Mouse (Mus musculus): Measurements from ENCODE around the gene Mob3b.
A peak's percentile ranks its signal among the peaks of the same experiment; 100 is the strongest.

Mob3b gene

GRCm38 (mm10) chr4:35006541-35007260, 150.6 kb downstream of the Mob3b start:
- no peak for DNase-seq (ENCODE audit: extremely low read depth, low read depth, low spot score)

- DNase-seq (ENCODE audit: extremely low read depth, low read depth, low spot score) = no peak
These were observed 151.2 kb downstream of the Mob3b start for GRCm38 (mm10) chr4:35006056-35006455.

DNA sequence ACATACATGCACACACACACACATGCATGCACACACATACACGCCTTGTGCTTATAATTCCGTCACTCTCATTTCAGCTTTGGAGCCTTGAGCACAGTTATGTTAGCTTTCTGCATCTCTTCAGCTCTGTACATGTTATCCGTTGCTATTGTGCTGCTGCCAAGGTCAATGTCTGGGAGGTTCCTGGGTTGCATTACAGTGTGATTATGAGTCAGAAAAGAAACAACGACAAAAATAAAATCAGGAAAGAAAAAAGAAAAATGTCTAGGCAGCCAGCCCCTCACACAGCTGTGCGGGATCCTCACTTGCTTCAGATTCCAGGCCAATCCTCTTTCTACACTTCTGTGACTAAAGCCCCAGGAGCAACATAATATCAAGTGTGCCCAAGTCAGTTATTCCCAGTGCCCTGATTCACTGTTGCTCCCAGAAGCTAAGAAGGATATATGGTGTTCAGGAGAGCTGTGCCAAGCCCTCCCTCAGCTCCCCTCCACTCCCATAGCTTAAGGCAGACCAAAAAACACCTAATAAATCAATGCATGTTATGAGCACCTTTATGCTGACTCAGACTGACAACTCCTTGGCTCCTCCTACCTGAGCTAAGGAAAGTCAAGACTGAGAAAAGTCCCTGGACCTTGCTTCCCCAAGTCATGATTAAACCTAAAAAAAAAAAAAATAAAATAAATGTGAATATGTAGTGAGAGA, 152.1 kb downstream of the Mob3b start:
- DNase-seq (ENCODE audit: extremely low read depth, low read depth, low spot score) = no peak

GRCm38 (mm10) chr4:35004473-35004872, 152.8 kb downstream of the Mob3b start:
- DNase-seq (ENCODE audit: extremely low read depth, low read depth, low spot score) = no peak

GRCm38 (mm10) chr4:35003550-35004326, 153.5 kb downstream of the Mob3b start:
- no peak for DNase-seq (ENCODE audit: extremely low read depth, low read depth, low spot score)

DNA sequence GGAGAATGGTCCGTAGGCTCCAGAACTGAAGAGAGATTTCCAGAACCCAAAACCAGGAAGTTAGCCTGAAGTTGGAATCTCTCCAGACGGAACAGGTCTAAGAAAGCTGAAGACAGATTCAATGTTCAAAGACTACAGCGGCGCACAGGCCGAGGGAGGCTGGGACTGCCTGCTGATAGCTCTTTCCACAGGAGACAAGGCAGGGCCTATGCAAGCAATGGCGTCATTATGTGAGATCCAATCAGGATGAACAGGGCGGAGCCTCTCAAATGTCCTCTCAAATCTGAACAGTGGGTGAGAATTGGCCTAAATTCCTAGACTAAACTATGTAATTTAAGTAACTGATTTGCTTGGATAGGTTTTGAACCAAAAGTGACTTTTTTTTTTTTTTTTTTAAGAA, 160.7 kb downstream of the Mob3b start:
- no peak for DNase-seq (ENCODE audit: extremely low read depth, low read depth, low spot score)

- DNase-seq (ENCODE audit: extremely low read depth, low read depth, low spot score) = no peak
These were observed 163.7 kb downstream of the Mob3b start for GRCm38 (mm10) chr4:34993639-34993975.

DNA sequence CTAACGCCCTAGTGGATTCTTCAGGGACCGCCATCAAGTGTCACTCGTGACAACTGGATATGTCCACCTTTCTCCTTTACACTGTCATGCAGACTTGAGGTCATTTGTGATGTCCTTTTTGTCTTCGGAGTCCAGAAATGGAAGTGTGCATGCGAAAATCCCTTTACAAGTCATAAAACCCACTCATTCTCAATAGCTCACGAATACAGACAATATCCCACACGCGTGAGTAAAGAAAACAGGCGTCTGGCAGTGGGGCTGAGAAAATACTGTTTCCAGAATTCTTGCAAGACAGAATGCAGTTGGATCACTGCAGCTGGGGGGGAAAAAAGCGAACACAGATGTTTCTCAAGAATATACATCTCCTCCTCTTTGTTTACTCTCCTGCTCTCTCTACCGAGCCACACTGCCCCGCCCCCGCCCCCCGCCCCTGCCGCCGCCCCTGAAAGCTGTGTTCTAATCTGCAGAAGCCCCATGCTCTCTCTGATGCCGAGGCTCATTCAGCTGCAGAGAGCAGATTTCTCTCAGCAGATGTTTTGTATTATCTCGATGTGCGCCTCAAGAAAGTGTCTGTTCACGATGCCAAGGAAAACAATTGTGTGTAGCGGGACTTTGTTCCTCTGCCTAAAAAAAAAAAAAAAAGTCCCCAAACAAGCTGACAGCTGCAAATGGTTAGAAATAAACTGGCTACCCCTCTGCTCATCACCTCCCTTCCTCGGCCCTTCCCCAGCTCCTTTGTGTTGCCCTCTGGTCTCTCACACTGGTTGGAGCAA, 164.2 kb downstream of the Mob3b start:
- no peak for DNase-seq (ENCODE audit: extremely low read depth, low read depth, low spot score)

DNA sequence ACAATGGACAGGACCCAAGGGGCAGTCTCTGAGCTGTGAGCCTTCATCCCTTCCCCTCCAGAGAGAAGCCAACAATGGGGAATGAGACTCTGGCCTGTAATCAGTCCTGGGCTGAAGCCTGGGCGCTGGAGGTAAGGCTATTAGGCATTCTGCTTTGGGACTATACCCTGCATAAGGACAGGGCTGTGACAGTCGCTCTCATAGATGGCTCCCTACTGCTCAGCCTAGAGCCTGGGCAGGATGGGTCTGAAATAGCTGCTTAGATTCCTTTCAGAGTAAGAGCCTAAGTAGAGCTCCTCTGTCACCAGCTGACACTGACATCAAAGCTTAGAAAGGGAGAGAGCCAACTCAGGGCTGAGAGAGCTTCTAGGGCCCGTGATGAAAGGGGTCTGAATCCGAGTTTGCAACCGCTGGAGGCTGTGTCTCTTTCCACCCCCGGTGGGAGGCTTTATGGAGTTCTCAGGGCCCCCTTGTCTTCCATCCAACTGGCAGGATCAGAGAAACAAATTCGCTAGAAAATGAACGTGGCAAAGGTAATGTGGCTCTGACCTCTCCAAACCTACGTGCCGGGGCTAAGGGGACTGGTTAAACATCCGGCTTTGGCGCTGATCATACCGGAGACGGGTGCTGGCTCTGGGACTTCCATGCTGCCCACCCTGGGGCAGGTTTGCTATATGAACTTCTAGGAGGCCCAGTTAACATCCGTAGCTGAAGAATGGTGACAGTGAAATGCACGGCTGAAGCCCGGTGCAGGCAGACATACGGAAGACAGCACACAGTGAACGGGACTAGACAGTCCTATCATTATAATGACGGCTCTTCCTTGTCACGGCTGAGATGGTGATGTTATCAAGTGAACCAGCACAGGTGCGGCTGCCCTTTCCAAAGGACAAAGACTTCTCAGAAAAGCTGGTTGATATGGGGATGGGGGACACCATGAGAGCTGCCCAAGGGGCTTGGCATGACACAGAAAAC, 165.1 kb downstream of the Mob3b start:
- no peak for DNase-seq (ENCODE audit: extremely low read depth, low read depth, low spot score)

DNA sequence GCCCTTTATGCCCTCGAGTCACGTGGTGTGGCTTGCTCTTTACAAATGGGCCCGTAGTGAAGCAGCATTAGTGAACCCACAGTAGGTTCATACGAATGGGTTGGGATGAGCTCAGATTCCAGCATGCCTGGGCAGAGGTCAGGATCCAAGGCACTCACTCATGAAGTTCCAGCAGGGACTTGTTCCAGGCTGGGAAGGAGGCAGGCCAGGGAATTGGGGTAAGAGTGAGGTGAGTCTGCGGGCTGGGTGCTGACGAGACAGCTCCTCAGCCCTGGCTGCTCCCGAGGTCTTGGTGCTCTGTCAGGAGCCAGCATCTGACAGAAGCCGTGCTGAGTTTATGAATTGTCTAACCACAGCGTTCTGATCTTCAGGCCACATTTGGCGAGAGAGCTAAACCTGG, 166.2 kb downstream of the Mob3b start:
- DNase-seq (ENCODE audit: extremely low read depth, low read depth, low spot score) = peak; percentile 52

DNA sequence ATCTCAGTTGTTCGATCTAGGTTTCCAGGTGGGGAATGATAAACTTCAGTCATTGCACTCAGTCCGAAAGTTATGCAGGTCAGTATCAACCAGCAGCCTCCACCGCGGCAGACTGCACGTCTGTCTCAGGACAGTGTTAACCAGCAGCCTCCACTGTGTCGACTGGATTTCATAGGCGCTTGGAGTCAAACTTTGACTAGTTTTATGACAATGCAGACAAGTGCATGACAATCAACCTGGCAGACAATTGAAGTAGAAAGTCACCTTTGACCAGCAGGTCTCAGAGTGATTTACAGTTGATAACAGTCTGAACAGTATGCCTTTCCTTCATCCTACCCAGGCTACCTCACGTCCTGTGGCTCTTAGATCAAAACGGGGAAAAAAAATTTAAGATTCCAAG, 166.6 kb downstream of the Mob3b start:
- DNase-seq (ENCODE audit: extremely low read depth, low read depth, low spot score) = no peak

DNA sequence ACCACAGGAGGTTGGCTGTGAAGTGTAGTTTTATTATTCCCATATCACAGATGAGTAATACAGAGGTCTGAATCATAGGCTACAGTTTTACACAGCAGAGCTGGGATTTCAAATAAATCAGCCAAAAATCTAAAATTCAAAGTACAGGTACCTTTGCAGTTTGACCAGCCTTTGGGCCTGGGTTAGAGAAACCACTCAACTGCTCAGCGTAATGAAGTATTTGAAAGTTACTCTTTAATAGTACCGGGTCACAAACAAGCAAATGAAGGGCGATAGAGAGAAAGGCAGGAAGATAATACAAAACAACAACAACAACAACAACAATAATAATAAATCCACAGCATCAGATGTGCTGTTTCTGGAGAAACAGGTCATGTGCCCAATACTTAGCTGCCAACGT, 169.7 kb downstream of the Mob3b start:
- DNase-seq (ENCODE audit: extremely low read depth, low read depth, low spot score) = no peak

DNA sequence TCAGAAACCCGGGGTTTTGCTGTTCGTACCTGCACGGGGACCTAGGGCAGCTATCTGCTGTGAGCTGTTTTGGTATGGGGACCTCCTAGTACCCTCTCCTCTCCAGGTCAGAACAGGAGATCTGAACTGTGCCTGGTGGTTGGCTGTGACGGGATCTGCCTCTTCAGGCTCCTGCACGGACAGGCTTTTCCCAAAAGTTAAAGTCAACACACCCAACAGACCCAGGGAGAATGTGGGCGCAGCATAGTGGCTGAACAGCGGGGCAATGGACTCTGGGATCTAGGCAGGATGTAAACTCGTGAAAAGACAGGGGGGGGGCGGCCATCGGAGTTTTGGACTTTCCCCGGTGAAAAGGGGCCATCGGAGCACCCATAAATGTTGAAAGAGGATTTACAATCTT, 170.2 kb downstream of the Mob3b start:
- no peak for DNase-seq (ENCODE audit: extremely low read depth, low read depth, low spot score)

DNA sequence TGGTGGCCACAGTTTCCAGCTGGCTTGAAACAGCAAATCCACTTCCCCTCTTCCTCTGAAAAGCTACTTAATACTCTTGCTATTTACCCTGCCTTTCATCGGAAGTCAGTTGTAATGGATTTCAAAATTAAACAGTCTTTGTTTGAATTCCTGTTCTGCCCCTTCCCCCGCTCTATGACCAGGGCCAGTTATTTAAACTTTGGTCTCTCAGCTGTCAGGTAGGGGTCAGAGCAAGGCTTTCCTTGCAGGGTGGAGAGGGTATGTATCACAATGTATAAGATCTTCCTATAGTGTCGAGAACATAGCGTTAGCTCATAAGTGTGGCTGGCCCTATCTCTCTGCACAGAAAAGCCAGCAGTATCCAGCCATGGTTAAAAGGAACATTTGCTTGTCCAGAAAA, 170.6 kb downstream of the Mob3b start:
- DNase-seq (ENCODE audit: extremely low read depth, low read depth, low spot score) = no peak

- DNase-seq (ENCODE audit: extremely low read depth, low read depth, low spot score) = no peak
These were observed 172.9 kb downstream of the Mob3b start for GRCm38 (mm10) chr4:34984377-34984776.

- no peak for DNase-seq (ENCODE audit: extremely low read depth, low read depth, low spot score)
These were observed 173.8 kb downstream of the Mob3b start for GRCm38 (mm10) chr4:34983511-34983910.

DNA sequence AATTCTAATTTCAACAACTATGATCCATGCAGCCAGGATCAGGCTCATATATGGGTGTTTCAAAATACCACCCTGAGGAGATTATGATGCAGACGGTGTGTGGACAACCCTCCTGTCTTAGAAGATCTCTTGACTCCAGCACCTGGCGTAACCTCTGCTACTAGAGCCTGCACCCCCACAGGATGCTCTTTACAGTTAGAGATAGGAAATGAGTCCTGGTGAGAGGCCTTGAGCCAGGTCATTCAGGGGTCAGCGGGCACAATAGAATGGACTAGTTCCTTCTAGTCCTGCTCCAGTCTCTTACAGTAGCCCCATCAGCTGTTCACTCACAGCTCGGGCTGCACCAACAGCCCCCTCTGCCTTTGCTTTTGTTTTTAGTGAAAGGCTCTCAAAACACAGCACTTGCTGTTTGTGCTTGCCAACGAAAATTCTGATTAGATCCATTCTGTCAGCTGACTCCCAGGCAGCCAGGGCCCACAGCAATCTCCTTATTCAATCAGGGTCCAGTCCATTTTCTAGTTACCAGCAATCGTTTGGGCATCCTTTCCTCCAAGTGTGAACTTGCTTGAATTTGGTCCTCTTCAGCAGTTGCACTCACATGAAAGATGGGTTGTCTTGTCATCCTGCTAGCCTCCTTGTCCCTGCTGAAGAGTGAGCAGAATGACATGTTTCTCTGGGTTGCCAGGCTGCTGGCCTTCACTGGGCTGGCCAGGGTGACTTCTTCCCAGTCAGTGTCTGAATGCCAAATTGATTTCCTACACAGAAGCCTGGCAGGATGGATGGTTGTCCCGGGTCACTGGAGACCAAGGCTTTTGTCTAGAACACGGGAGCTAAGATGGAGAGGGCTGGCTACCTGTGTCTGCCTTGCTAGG, 175.7 kb downstream of the Mob3b start:
- DNase-seq (ENCODE audit: extremely low read depth, low read depth, low spot score) = no peak

DNA sequence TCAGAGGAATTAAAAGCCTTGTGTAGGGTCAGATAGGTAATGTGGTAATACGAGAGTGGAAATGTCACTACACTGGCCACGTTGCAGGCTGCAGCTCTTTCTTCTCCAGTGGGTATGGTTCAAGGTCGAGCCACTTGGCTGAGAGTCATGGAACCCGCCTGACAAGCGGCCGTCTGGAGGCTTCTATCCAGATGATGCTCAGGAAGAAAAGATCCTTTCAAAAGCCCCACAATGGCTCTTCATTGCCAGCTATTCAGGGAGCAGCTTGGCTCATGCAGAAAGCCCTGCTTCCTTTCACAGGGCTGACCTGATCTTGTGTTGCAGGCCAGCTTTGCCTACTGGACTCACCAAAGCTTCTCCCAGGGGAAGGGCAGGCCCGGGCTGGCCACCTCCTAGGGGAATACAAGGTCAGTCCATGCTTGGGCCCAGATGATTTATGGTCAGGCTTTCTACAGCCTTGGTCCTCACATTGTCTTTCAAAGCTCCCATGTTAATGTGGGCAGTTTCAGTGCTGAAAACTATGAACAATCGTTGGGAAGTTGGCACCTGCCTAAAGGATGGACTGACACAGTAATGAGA, 176.7 kb downstream of the Mob3b start:
- DNase-seq (ENCODE audit: extremely low read depth, low read depth, low spot score) = no peak

All from fat pad, adult 2 months (tissue).